Mouse (Mus musculus): ENCODE measurements around the gene Phf21a.

- no peak for TF ChIP-seq POLR2A (IDR thresholded peaks at IDR 0.05; ENCODE audit: low read depth, low read length)
- no peak for TF ChIP-seq CTCF (IDR thresholded peaks at IDR 0.05; ENCODE audit: extremely low read depth, insufficient read depth, insufficient read length, insufficient replicate concordance)
Observed at GRCm38 (mm10) chr2:92392318-92393264, 299.7 kb downstream of the Phf21a start.

Measured in spleen, adult 2 months (tissue).